Mouse (Mus musculus) granulocyte monocyte progenitor cell, adult 5-6 weeks (primary cell): ENCODE measurements around the gene Txnip. TPM values are rescaled to one million over a fixed set of nuclear protein-coding genes. Genes with fewer than 3 reads are reported as not detected.

Experiments
- ATAC-seq: replicated peaks from 2 replicates; pipeline ENCODE4 v1.8.0; 2016; ENCODE audit warnings: mild to moderate bottlenecking, moderate TSS enrichment, inconsistent platforms; ENCODE audit not compliant: poor library complexity, severe bottlenecking
- total RNA-seq, 2 experiments: library from RNA; stranded (forward) in 1 of 2; stranded (reverse) in 1 of 2; fragments of 200-712, 200-1000 nt in 1 of 2; fragments of >200 nt in 1 of 2; fragmentation: Nextera tagmentation in 1 of 2; gene quantifications; 2 replicates each; pipeline ENCODE4 v1.2.3; 2014 to 2017

Txnip gene
- total RNA-seq, 2 experiments from 2014 or later, result 80.5 to 110 TPM

DNA sequence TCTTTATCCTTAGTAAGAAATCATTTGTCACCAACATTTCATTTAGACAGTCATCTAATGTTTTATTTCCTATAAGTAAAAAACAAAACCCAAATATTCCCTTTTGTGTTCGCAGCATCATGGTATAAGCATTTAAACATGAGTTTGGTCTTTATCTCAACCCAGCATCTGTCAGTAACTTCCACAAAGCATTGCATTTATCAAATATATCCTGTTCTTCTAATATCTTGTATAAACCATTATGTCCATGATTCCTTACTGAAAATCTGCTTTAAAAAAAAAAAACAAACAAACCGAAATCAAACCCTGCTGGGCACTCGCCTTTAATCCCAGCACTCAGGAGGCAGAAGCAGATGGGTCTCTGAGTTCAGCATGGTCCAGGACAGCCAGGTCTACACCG, 48.9 kb downstream of the Txnip start:
- ATAC-seq, result no peak

Other genes starting within 250 kb of the Txnip start
- not detected in 2 replicates for gene BC107364, start 105.7 kb upstream of the Txnip start, total RNA-seq (2014; fragmentation: Nextera tagmentation)
- gene BC107364, start 105.7 kb upstream of the Txnip start, total RNA-seq (2017), result not detected in 2 replicates
- gene Hfe2, start 32.8 kb upstream of the Txnip start, total RNA-seq (2014; fragmentation: Nextera tagmentation), result not detected in 2 replicates
- not detected in 2 replicates for gene Hfe2, start 32.8 kb upstream of the Txnip start, total RNA-seq (2017)
- gene Gm16253, start 19.0 kb downstream of the Txnip start, total RNA-seq (2014; fragmentation: Nextera tagmentation), result not detected in 2 replicates
- gene Gm16253, start 19.0 kb downstream of the Txnip start, total RNA-seq (2017), result not detected in 2 replicates
- 15.6 and 43.7 TPM in 2 replicates for gene Polr3gl, start 36.2 kb downstream of the Txnip start, total RNA-seq (2014; fragmentation: Nextera tagmentation)
- 50.5 and 57.8 TPM in 2 replicates for gene Polr3gl, start 36.2 kb downstream of the Txnip start, total RNA-seq (2017)
- gene Ankrd34a, start 38.7 kb downstream of the Txnip start, total RNA-seq (2014; fragmentation: Nextera tagmentation), result not detected in 2 replicates
- gene Ankrd34a, start 38.7 kb downstream of the Txnip start, total RNA-seq (2017), result not detected in 2 replicates
- gene Lix1l, start 43.2 kb downstream of the Txnip start, total RNA-seq (2014; fragmentation: Nextera tagmentation), result 2.2 and 2.3 TPM in 2 replicates
- gene Lix1l, start 43.2 kb downstream of the Txnip start, total RNA-seq (2017), result 1.7 and 2.1 TPM in 2 replicates
- gene Rbm8a, start 72.0 kb downstream of the Txnip start, total RNA-seq (2014; fragmentation: Nextera tagmentation), result 112 and 120 TPM in 2 replicates
- gene Rbm8a, start 72.0 kb downstream of the Txnip start, total RNA-seq (2017), result 64.5 and 64.7 TPM in 2 replicates
- 23.6 and 41.6 TPM in 2 replicates for gene Pex11b, start 77.4 kb downstream of the Txnip start, total RNA-seq (2014; fragmentation: Nextera tagmentation)
- 14.5 and 20.1 TPM in 2 replicates for gene Pex11b, start 77.4 kb downstream of the Txnip start, total RNA-seq (2017)
- 0.15 TPM in 1 of 2 replicates, not detected in the other for gene Gm42957, start 77.5 kb downstream of the Txnip start, total RNA-seq (2014; fragmentation: Nextera tagmentation)
- gene Gm42957, start 77.5 kb downstream of the Txnip start, total RNA-seq (2017), result not detected in 2 replicates
- 1.3 TPM in 1 of 2 replicates, not detected in the other for gene Itga10, start 87.6 kb downstream of the Txnip start, total RNA-seq (2014; fragmentation: Nextera tagmentation)
- 0.34 TPM in 1 of 2 replicates, not detected in the other for gene Itga10, start 87.6 kb downstream of the Txnip start, total RNA-seq (2017)
- not detected in 2 replicates for gene Ankrd35, start 112.2 kb downstream of the Txnip start, total RNA-seq (2014; fragmentation: Nextera tagmentation)
- not detected in 2 replicates for gene Ankrd35, start 112.2 kb downstream of the Txnip start, total RNA-seq (2017)
- 8.1 and 14.4 TPM in 2 replicates for gene Pias3, start 138.4 kb downstream of the Txnip start, total RNA-seq (2014; fragmentation: Nextera tagmentation)
- gene Pias3, start 138.4 kb downstream of the Txnip start, total RNA-seq (2017), result 3.3 and 8.2 TPM in 2 replicates
- gene Nudt17, start 150.6 kb downstream of the Txnip start, total RNA-seq (2014; fragmentation: Nextera tagmentation), result not detected in 2 replicates
- 0.31 TPM in 1 of 2 replicates, not detected in the other for gene Nudt17, start 150.6 kb downstream of the Txnip start, total RNA-seq (2017)
- gene Polr3c, start 169.7 kb downstream of the Txnip start, total RNA-seq (2014; fragmentation: Nextera tagmentation), result 30.8 and 38.8 TPM in 2 replicates
- gene Polr3c, start 169.7 kb downstream of the Txnip start, total RNA-seq (2017), result 22.4 and 22.5 TPM in 2 replicates
- 41.1 and 65.6 TPM in 2 replicates for gene Rnf115, start 169.7 kb downstream of the Txnip start, total RNA-seq (2014; fragmentation: Nextera tagmentation)
- 55.3 and 71.5 TPM in 2 replicates for gene Rnf115, start 169.7 kb downstream of the Txnip start, total RNA-seq (2017)